Mouse (Mus musculus): Measurements from ENCODE around the gene Cela2a.

DNA sequence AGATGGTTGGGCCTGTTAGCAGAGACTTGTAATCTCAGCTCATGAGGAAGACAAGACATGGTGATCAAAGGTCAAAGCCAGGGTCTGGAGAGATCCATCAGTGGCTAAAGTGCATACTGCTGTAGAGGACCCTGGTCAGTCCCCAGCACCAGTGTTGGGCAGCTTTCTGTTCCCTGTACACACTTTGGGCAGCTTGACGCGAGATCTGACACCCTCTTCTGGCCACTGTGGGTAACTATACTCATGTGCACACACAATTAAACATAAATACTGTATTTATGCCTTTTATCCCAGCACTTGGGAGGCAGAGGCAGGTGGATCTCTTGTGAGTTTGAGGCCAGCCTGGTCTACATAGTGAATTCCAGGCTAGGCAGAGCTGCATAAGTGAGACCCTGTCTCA is 15.0 kb downstream of the Cela2a start:
- TF ChIP-seq KAT2A (IDR thresholded peaks at IDR 0.05; ENCODE audit: insufficient replicate concordance, low read length) (no peak), CTCF (conservative IDR thresholded peaks at IDR 0.05 in 1 of 2, IDR thresholded peaks at IDR 0.05 in 1 of 2; ENCODE audit: low read depth in 2 of 2, low read length in 2 of 2) (0 out of 4 replicates have a peak, but pooled peaks of 1 of the 2 experiments have one; percentile 15), ZKSCAN1 (IDR thresholded peaks at IDR 0.05; ENCODE audit: borderline replicate concordance, low read depth, low read length) (no peak), POLR2A (IDR thresholded peaks at IDR 0.05; ENCODE audit: low read depth, low read length) (no peak), MAFK (IDR thresholded peaks at IDR 0.05; ENCODE audit: insufficient replicate concordance, low read length) (no peak), GABPA (IDR thresholded peaks at IDR 0.05; ENCODE audit: insufficient replicate concordance, low read depth, low read length) (no peak), CHD1 (IDR thresholded peaks at IDR 0.05; ENCODE audit: low read depth, low read length) (no peak), TCF12 (IDR thresholded peaks at IDR 0.05; ENCODE audit: low read depth, low read length) (no peak), ETS1 (conservative IDR thresholded peaks at IDR 0.05; ENCODE audit: low read depth, low read length) (no peak), UBTF (IDR thresholded peaks at IDR 0.05; ENCODE audit: low read depth, low read length) (no peak), PAX5 (IDR thresholded peaks at IDR 0.05; ENCODE audit: low read length) (no peak)
